Mouse (Mus musculus): Measurements from ENCODE around the gene Nckap5.

DNA sequence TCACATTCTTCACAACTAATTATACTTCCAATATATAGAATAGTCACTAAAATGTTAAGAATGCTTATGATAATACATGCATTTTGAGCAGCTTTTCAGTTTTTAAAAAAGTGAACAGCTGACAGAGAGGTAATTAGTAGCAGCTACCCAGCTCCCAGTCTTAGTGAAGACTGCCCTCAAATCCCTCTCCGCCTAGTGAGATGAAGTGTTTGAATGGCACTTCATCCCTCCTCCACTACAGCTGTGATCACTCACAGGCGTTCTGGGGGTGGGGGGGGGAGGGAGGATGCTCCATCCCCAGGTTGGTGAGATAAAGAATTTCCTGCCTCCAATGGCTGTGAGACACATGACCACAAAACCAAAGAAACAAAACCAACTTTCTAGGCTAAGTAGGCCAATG, 381.2 kb downstream of the Nckap5 start:
- no peak for TF ChIP-seq CTCF (IDR thresholded peaks at IDR 0.05; ENCODE audit: insufficient read depth, low read depth, low read length)
- TF ChIP-seq POLR2A (IDR thresholded peaks at IDR 0.05; ENCODE audit: insufficient read depth, low read depth, low read length), result no peak
